Mouse (Mus musculus): Measurements from ENCODE around the gene Dgcr8. TPM values are rescaled to one million over a fixed set of nuclear protein-coding genes. Genes with fewer than 3 reads are reported as not detected.

The Dgcr8 gene
- total and polyA plus RNA-seq, 3 experiments: 8.7 to 13.2 (median 10.7) TPM

DNA sequence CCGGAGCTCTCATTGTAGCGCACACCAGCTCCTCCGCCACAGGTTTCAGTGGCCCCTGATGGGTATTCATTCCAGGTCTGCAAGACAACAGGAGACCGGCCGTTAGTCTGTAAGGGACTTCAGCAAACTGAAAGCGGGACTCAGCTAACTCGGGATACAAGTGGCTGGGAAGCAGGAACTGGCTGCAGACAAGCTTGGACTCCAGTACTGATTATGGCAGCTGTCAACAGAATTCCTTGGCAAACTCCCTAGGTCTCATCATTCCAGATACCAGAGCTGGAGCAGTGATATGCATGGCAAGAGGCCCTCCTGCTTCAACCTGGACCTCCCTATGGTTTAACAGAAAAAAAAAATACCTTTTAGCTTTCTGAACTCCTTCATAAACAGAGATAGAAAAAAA is 74.2 kb downstream of the Dgcr8 start:
- 33% methylated on average over 7 of the region's 7 CpGs for WGBS
- TF ChIP-seq EP300 (IDR thresholded peaks at IDR 0.05; ENCODE audit: insufficient read depth, low read depth, low read length): no peak
- TF ChIP-seq CTCF (IDR thresholded peaks at IDR 0.05): no peak
- TF ChIP-seq POLR2A (IDR thresholded peaks at IDR 0.05; ENCODE audit: insufficient read depth, low read depth, low read length): no peak
- Histone ChIP-seq H3K9ac (ENCODE audit: low read depth, low read length) (0 out of 2 replicates have a peak overlapping the region, but pooled peaks have one; percentile 8), H3K36me3 (ENCODE audit: control insufficient read depth, insufficient read depth, low read length) (no peaks in the 10 kb centered on the region), H3K27me3 (ENCODE audit: control insufficient read depth, insufficient read depth, low read length) (no peaks in the 10 kb centered on the region), H3K27ac (no peak overlapping the region), H3K79me2 (replicated peaks; ENCODE audit: control insufficient read depth, insufficient read depth, low read length) (no peaks in the 10 kb centered on the region), H3K4me3 (no peak overlapping the region), H3K4me1 (ENCODE audit: control insufficient read depth, insufficient read depth, low read length) (no peaks in the 10 kb centered on the region)
- no peak for DNase-seq
- intact Hi-C loops (cut with DNase I): loop anchor here (5.0 kb wide), 1 partner anchor 88 kb away; the partner anchor contains the start of gene Rtn4r

DNA sequence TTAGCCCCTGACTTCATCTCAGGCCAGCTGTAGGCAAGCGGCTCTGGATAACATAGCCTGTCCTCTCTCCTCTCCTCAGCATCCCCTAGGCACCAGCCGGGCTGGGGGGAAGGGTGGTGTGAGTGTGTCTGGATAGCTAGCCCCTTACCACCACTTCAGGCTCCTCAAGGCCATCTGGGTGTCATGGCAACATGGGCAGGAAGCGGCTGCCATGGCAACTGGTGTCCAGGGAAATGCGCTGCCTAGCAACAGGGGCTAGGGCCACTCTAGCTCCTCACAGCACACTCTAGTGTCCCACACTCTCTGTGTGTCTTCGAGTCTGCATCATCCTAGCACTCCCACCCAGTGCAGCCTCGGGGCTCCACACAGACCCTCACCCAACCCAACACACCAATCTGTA is 75.4 kb downstream of the Dgcr8 start:
- intact Hi-C loops (cut with DNase I): loop anchor here (5.0 kb wide), 1 partner anchor 86 kb away; the partner anchor contains the start of gene Rtn4r
- no peak for TF ChIP-seq EP300 (IDR thresholded peaks at IDR 0.05; ENCODE audit: insufficient read depth, low read depth, low read length)
- TF ChIP-seq CTCF (IDR thresholded peaks at IDR 0.05): no peak
- TF ChIP-seq POLR2A (IDR thresholded peaks at IDR 0.05; ENCODE audit: insufficient read depth, low read depth, low read length): no peak
- Histone ChIP-seq H3K36me3 (ENCODE audit: control insufficient read depth, insufficient read depth, low read length) (no peaks in the 10 kb centered on the region), H3K9ac (ENCODE audit: low read depth, low read length) (no peak overlapping the region), H3K4me3 (no peak overlapping the region), H3K27me3 (ENCODE audit: control insufficient read depth, insufficient read depth, low read length) (no peaks in the 10 kb centered on the region), H3K4me1 (ENCODE audit: control insufficient read depth, insufficient read depth, low read length) (no peaks in the 10 kb centered on the region), H3K79me2 (replicated peaks; ENCODE audit: control insufficient read depth, insufficient read depth, low read length) (no peaks in the 10 kb centered on the region), H3K27ac (no peak overlapping the region)
- WGBS: 68% methylated on average over 6 of the region's 6 CpGs
- DNase-seq: no peak

DNA sequence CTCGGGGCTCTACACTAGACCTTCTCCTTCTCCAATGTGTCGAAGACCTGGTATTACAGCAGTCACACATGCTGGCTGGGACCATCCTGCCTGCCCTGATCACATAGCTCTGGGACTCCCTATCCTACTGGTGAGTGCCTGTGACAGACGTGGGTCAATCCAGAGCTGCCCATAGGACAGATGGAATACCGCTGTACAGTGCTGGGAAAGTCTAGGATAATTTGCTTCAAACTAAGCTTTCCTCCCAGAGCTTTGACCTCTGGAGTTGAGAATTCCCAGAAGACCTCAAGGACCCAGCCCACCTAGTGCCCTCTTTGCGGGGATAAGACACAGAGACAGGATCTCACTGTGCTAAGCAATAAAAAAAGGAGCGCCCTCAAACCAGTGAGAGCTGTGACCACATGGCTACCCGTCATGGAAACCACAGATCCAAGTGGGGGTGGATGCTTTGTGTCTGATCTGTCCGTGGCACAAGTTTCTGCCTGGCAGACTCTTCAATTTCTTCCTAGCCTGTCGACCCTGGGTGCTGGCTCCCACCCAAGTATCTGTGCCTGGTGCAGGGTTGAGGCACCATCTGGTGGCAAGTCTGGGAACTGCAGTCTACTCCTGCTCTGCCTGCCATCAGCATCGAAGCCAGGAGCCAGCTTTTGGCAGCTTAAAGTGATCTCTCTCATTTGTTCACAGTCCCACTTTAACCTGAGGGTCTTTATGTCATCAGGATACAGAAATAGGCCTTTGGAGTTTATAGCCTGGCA is 77.5 kb downstream of the Dgcr8 start:
- H3K36me3 ChIP-seq (ENCODE audit: control insufficient read depth, insufficient read depth, low read length): no peaks in the 10 kb centered on the region
- no peak overlapping the region for H3K27ac ChIP-seq
- H3K4me3 ChIP-seq: no peak overlapping the region
- no peaks in the 10 kb centered on the region for H3K79me2 ChIP-seq (replicated peaks; ENCODE audit: control insufficient read depth, insufficient read depth, low read length)
- intact Hi-C loops (cut with DNase I): loop anchor here (1.0 to 5.0 kb wide), 4 partner anchors 39 to 159 kb away; partner anchors contain the start of genes Dgcr6 and Rtn4r
- no peak overlapping the region for H3K9ac ChIP-seq (ENCODE audit: low read depth, low read length)
- 42% methylated on average over 10 of the region's 10 CpGs for WGBS
- TF ChIP-seq CTCF (IDR thresholded peaks at IDR 0.05) (no peak), EP300 (IDR thresholded peaks at IDR 0.05; ENCODE audit: insufficient read depth, low read depth, low read length) (peak; percentile 81; the same call in 1 of the 2 replicates), POLR2A (IDR thresholded peaks at IDR 0.05; ENCODE audit: insufficient read depth, low read depth, low read length) (no peak)
- no peaks in the 10 kb centered on the region for H3K4me1 ChIP-seq (ENCODE audit: control insufficient read depth, insufficient read depth, low read length)
- H3K27me3 ChIP-seq (ENCODE audit: control insufficient read depth, insufficient read depth, low read length): no peaks in the 10 kb centered on the region
- DNase-seq: peak; percentile 77 to 89

DNA sequence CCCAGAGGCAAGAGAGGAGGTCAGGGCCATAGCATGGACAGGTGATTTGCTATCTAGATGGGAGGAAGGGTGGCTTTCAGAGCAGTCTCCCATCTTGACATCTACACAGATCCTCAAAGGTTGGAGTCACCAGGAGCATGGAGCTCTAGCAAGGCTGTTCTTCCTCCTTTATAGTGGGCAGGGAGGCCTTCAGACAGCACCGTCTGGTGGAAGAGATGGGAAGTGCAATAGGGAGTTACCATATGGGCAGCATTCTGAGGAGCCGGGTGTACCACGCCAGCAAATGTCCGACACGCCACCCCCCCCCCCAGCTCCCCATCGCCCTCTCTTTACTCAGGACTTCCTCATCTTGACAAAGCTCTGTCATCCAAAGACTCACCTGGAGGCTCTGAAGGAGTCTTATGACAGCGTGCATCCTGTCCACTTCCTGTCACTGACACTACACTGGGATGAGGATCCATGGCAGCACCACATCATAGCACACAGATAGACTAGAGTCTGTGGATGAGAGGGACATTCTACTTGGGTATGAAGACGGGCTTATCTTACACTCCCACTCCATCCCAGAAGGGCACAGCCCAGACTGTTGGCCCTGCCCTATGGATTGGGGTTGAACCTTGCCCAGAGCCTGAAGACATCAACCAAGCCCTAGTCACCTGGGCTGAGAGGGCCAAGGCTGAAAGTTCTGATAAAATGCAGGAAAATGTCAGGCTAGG is 78.2 kb downstream of the Dgcr8 start:
- Histone ChIP-seq H3K9ac (ENCODE audit: low read depth, low read length) (no peak overlapping the region), H3K27me3 (ENCODE audit: control insufficient read depth, insufficient read depth, low read length) (no peaks in the 10 kb centered on the region), H3K4me3 (no peak overlapping the region), H3K4me1 (ENCODE audit: control insufficient read depth, insufficient read depth, low read length) (no peaks in the 10 kb centered on the region), H3K79me2 (replicated peaks; ENCODE audit: control insufficient read depth, insufficient read depth, low read length) (no peaks in the 10 kb centered on the region), H3K36me3 (ENCODE audit: control insufficient read depth, insufficient read depth, low read length) (no peaks in the 10 kb centered on the region), H3K27ac (no peak overlapping the region)
- TF ChIP-seq EP300 (IDR thresholded peaks at IDR 0.05; ENCODE audit: insufficient read depth, low read depth, low read length) (no peak), CTCF (IDR thresholded peaks at IDR 0.05) (peak; percentile 83)
- intact Hi-C loops (cut with DNase I): loop anchor here (1.0 to 5.0 kb wide), 4 partner anchors 38 to 158 kb away; partner anchors contain the start of genes Dgcr6 and Rtn4r
- 17% methylated on average over 8 of the region's 8 CpGs for WGBS
- DNase-seq: peak in 1 of 2 experiments; percentile 48

Small RNA genes within 50 kb of the gene (microRNA-seq; reads per million reads assigned to microRNA genes)
- gene Gm24572: 0 reads per million in 2 experiments
- 181 to 314 reads per million in 2 experiments for gene Mir1306
- gene Mir185: 228 to 1,858 reads per million in 2 experiments

Other genes starting within 250 kb of the Dgcr8 start
- gene Dgcr6, start 236.4 kb downstream of the Dgcr8 start, total RNA-seq (2021): 10 to 100 TPM; 41.4 TPM
- 46.7 and 48.8 TPM in 2 replicates for gene Dgcr6, start 236.4 kb downstream of the Dgcr8 start, polyA plus RNA-seq (2012; rRNA removed)
- 10 to 100 TPM; 18.8 to 23.4 TPM for gene Prodh, start 199.0 kb downstream of the Dgcr8 start, total RNA-seq (2021)
- gene Prodh, start 199.0 kb downstream of the Dgcr8 start, polyA plus RNA-seq (2012; rRNA removed): 46.7 and 57.9 TPM in 2 replicates
- gene Rtn4r, start 161.6 kb downstream of the Dgcr8 start, total RNA-seq (2021): 1 to 10 TPM; 2.3 to 9.8 TPM
- 31.9 and 57.8 TPM in 2 replicates for gene Rtn4r, start 161.6 kb downstream of the Dgcr8 start, polyA plus RNA-seq (2012; rRNA removed)
- gene Ccdc188, start 71.4 kb downstream of the Dgcr8 start, total RNA-seq (2021): not detected
- not detected in 2 replicates for gene Ccdc188, start 71.4 kb downstream of the Dgcr8 start, polyA plus RNA-seq (2012; rRNA removed)
- 10 to 100 TPM; 19.6 to 22.7 TPM for gene Zdhhc8, start 54.1 kb downstream of the Dgcr8 start, total RNA-seq (2021)
- 36.0 and 51.5 TPM in 2 replicates for gene Zdhhc8, start 54.1 kb downstream of the Dgcr8 start, polyA plus RNA-seq (2012; rRNA removed)
- gene Trmt2a, start 40.6 kb downstream of the Dgcr8 start, total RNA-seq (2021): 10 to 100 TPM; 19.6 to 19.8 TPM
- gene Trmt2a, start 40.6 kb downstream of the Dgcr8 start, polyA plus RNA-seq (2012; rRNA removed): 26.8 and 32.4 TPM in 2 replicates
- 10 to 100 TPM; 40.1 to 41.2 TPM for gene Ranbp1, start 40.5 kb downstream of the Dgcr8 start, total RNA-seq (2021)
- 20.9 and 25.1 TPM in 2 replicates for gene Ranbp1, start 40.5 kb downstream of the Dgcr8 start, polyA plus RNA-seq (2012; rRNA removed)
- not detected for gene Gm49776, start 30.9 kb downstream of the Dgcr8 start, total RNA-seq (2021)
- gene Gm49776, start 30.9 kb downstream of the Dgcr8 start, polyA plus RNA-seq (2012; rRNA removed): not detected in 2 replicates
- gene Tango2, start 58.9 kb upstream of the Dgcr8 start, total RNA-seq (2021): 100 to 1,000 TPM; 173 to 181 TPM
- gene Tango2, start 58.9 kb upstream of the Dgcr8 start, polyA plus RNA-seq (2012; rRNA removed): 283 and 382 TPM in 2 replicates
- 10 to 100 TPM; 14.4 to 16.4 TPM for gene Arvcf, start 58.9 kb upstream of the Dgcr8 start, total RNA-seq (2021)
- 13.9 and 17.0 TPM in 2 replicates for gene Arvcf, start 58.9 kb upstream of the Dgcr8 start, polyA plus RNA-seq (2012; rRNA removed)
- 10 to 100 TPM; 37.6 to 39.7 TPM for gene Txnrd2, start 137.1 kb upstream of the Dgcr8 start, total RNA-seq (2021)
- gene Txnrd2, start 137.1 kb upstream of the Dgcr8 start, polyA plus RNA-seq (2012; rRNA removed): 35.1 and 36.1 TPM in 2 replicates
- 100 to 1,000 TPM; 139 to 150 TPM for gene Comt, start 137.6 kb upstream of the Dgcr8 start, total RNA-seq (2021)
- 208 and 236 TPM in 2 replicates for gene Comt, start 137.6 kb upstream of the Dgcr8 start, polyA plus RNA-seq (2012; rRNA removed)
- gene Gnb1l, start 209.5 kb upstream of the Dgcr8 start, total RNA-seq (2021): 1 to 10 TPM; 5.3 to 7.4 TPM
- gene Gnb1l, start 209.5 kb upstream of the Dgcr8 start, polyA plus RNA-seq (2012; rRNA removed): 5.5 and 8.5 TPM in 2 replicates
- 1 to 10 TPM; 3.4 to 3.9 TPM for gene Rtl10, start 209.7 kb upstream of the Dgcr8 start, total RNA-seq (2021)
- 3.1 and 3.4 TPM in 2 replicates for gene Rtl10, start 209.7 kb upstream of the Dgcr8 start, polyA plus RNA-seq (2012; rRNA removed)